Mouse (Mus musculus) ovary, postnatal 36 days (tissue): Measurements from ENCODE around the gene Echdc3.
A peak's percentile ranks its signal among the peaks of the same experiment; 100 is the strongest.

Experiments used
- DNase-seq: peaks from one replicate; pipeline ENCODE4 v3.0.0; 2022; ENCODE audit warnings: low spot score, mixed read lengths

Gene Echdc3

GRCm38 (mm10) chr2:6226361-6227058, 13.7 kb upstream of the Echdc3 start:
- no peak for DNase-seq

GRCm38 (mm10) chr2:6220141-6220805, 7.4 kb upstream of the Echdc3 start:
- DNase-seq, result peak; percentile 69

GRCm38 (mm10) chr2:6212327-6212723, 508 bp downstream of the Echdc3 start:
- no peak for DNase-seq

GRCm38 (mm10) chr2:6210840-6211239, 2.0 kb downstream of the Echdc3 start:
- DNase-seq, result no peak

- DNase-seq, result no peak
These were observed 3.1 kb downstream of the Echdc3 start for GRCm38 (mm10) chr2:6209746-6210145.

- DNase-seq, result no peak
These were observed 3.7 kb downstream of the Echdc3 start for GRCm38 (mm10) chr2:6209116-6209515.

- DNase-seq, result no peak
These were observed 5.1 kb downstream of the Echdc3 start for GRCm38 (mm10) chr2:6207736-6208135.

GRCm38 (mm10) chr2:6196363-6196973, 16.4 kb downstream of the Echdc3 start:
- no peak for DNase-seq

- no peak for DNase-seq
These were observed 17.2 kb downstream of the Echdc3 start for GRCm38 (mm10) chr2:6195468-6196239.

- DNase-seq, result no peak
These were observed 18.3 kb downstream of the Echdc3 start for GRCm38 (mm10) chr2:6194497-6194896.

- no peak for DNase-seq
These were observed 19.3 kb downstream of the Echdc3 start for GRCm38 (mm10) chr2:6193591-6193973.

- peak; percentile 33 for DNase-seq
These were observed 19.8 kb downstream of the Echdc3 start for GRCm38 (mm10) chr2:6192820-6193590.

GRCm38 (mm10) chr2:6190036-6190435, 22.8 kb downstream of the Echdc3 start:
- no peak for DNase-seq

GRCm38 (mm10) chr2:6189675-6189998, 23.2 kb downstream of the Echdc3 start:
- DNase-seq, result no peak

GRCm38 (mm10) chr2:6188891-6189674, 23.8 kb downstream of the Echdc3 start:
- DNase-seq, result no peak

- DNase-seq, result no peak
These were observed 25.4 kb downstream of the Echdc3 start for GRCm38 (mm10) chr2:6187418-6187817.

- DNase-seq, result no peak
These were observed 25.9 kb downstream of the Echdc3 start for GRCm38 (mm10) chr2:6186913-6187312.

GRCm38 (mm10) chr2:6179749-6180117, 33.1 kb downstream of the Echdc3 start:
- no peak for DNase-seq

GRCm38 (mm10) chr2:6178901-6179748, 33.7 kb downstream of the Echdc3 start:
- no peak for DNase-seq

GRCm38 (mm10) chr2:6173013-6173412, 39.8 kb downstream of the Echdc3 start:
- DNase-seq, result no peak
